Mouse (Mus musculus) layer of hippocampus, adult 8-10 months (tissue): Measurements from ENCODE around the gene Ube2d3. TPM values are rescaled to one million over a fixed set of nuclear protein-coding genes. Genes with fewer than 3 reads are reported as not detected.
"Not testable (repeated sequence)": the region's sequence is repeated elsewhere in the genome, so short reads cannot be mapped to it uniquely, and the experiment has no call there.

ENCODE experiments used
- DNase-seq, 2 experiments: peaks; one replicate each; pipeline ENCODE4 v3.0.0; 2022; ENCODE audit warnings: low spot score in 2 of 2
- total RNA-seq, 4 experiments: library from RNA; stranded (reverse); gene quantifications; 2 replicates each; pipeline ENCODE4 v1.2.4; 2022

Gene Ube2d3
- total RNA-seq, 4 experiments from 2014 or later = 227 to 254 (median 239) TPM

DNA sequence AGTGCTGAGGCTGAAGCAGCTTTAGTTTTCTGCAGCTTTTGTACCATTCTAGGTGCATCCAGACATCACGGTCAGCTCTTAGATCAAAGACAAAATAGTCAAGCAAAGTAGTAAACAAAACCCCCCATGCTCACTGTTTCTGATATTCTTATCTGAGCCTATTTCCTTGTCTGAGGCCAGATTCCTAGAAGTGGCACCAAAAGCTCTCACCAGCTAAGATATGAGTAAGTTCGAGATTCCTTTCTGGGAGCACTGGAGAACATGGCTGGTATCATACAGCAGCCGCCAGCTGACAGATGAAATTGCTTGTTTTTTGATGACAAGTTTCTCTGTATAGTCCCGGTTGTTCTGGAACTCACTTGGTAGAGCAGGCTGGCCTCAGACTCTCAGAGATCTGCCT lies 49.9 kb downstream of the Ube2d3 start:
- DNase-seq = no peak

DNA sequence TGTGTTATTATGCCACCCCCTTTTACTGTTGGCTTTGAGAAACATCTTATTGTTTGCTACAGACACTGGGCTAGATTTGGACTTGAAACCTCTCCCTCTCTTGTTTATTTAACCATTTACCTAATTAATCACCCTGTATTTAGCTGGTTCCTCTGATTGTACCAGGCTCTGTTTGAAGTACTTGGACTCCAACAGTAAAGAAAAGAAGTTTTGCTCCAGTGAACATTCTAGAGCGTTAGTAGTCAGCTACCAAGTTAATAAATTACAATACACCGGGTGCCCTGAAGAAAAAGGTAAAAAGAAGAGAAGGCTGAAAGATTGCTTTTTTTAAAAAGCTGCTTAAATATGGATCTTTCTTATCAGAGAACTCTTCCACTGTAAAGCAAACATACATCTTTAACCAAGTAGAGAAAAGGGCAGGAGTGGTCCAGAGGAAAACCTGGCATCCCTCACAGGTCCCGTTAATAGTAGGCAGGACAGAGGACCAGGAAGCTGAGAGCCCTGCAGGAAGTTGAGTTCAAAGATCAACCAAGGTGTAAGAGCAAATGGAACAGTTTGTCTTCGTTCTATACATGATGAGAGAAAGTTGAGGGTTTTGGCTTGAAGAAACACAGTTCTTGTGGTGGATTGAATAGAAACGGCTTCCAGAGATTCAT lies 52.0 kb downstream of the Ube2d3 start:
- no peak for DNase-seq

DNA sequence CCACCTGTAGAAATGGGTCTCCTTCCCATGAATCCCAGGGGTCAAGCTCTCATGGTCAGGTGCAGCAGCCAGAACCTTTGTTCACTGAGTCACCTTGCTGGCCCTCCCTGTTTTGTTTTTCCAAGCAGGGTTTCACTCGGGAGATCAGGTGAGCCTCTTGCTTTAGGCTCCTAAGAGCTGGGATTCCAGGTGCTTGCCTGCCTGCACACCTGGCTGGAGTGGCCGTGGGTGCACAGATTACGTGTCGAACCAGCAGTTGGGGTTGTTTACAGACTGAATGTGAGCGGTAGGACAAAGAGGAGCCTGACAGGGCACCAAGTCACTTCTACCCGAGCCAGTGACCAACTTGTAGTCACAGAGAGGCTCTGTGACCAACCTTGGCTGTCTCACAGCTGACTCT lies 53.2 kb downstream of the Ube2d3 start:
- no peak for DNase-seq

DNA sequence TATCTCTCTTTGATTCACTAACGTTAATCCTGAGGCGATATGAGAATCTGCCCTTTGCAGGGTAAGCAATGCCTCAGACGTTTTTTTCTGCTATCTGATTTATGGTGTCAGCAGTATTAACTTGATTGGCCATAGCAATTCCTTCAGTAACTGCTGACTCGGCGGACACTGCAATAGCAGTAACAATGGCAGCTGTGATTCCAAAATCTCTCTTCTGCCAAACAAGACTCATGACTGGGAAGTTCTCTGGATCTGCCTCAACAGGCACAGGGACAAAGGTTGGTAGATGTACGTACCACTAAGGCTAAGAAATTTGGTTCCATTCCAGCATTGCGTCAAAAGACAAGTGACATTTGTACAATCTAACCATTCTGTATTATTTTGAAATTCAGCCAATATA lies 55.4 kb downstream of the Ube2d3 start:
- not testable (repeated sequence) for DNase-seq

DNA sequence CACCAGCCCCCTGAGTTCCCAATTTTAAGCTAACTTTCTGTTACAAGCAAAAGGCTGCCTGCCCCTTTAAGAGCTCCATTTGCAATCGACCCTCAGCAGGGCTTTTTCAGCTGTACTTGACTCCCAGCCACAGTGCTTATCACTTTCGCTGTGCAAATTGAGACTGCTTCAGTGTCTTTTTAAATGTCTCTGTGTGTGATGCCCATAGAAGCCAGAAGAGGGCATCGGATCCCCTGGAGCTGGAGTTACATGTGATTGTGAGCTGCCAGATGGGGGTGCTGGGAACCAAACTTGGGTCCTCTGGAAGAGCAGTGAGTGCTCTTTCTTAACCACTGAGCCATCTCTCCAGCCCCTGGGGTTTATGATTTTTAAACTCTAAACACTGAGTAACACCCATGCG lies 60.0 kb downstream of the Ube2d3 start:
- not testable (repeated sequence) for DNase-seq

DNA sequence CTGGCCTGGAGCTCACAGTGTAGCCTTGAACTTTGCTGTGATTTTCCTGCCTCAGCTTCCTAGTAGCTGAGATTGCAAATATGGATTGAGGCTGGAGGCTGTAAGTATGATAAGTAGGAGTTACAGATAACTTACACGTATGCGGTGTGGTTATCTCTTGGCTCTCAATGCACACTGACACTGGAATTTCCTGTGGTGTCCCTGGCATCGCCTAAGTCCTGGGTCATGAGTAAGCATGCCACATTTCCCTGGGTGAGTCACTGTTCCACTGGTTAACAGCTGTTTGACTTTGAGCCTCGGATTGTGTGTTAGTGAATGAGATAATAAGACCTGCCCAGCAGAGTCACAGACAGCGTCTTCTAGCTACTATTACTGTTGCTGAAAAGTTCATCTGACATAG lies 60.9 kb downstream of the Ube2d3 start:
- DNase-seq = no peak

DNA sequence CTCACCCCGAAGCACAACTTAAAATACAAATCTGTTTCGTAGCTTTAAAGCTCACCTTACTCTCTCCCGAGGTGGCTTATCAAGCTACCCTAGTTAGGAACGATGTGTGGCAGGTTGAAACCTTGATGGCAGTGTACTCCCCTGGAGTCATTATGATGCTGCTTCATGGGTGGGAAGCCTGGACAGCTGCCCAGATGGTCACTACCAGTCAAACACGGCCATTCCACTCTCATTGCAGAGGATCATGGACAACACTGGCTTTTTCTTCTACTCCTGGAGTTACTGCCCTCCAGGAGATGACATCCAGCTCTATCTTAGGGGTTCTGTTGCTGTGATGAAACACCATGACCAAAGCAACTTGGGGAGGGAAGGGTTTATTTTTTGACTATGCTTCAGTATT lies 65.2 kb downstream of the Ube2d3 start:
- DNase-seq = no peak

DNA sequence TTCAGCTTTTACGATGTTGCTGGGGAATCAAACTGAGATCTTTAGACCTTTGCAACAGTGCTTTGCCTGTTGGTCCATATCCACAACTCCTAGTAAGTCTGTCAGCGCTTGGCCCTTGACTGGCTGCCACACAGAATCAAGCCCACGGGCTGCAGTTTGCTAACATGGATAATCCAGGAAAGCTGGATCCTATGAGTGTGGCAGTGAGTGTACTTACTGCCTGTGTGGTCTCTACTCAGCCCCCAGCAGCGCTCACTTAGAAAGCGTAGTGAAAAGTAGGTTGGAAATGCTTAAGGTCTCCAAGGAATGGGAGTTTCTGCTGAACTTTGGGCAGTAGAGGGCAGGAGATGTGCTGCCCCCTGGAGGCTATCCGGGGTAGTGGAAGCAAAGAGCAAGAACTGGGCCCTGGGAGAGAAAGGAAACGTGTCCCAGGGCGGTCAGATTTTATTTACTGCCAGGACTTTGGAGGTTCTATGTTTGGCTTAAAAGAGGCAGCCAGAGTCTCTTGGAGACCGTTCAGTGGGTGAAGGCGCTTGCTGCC lies 67.5 kb downstream of the Ube2d3 start:
- peak; percentile 18 to 38 for DNase-seq

DNA sequence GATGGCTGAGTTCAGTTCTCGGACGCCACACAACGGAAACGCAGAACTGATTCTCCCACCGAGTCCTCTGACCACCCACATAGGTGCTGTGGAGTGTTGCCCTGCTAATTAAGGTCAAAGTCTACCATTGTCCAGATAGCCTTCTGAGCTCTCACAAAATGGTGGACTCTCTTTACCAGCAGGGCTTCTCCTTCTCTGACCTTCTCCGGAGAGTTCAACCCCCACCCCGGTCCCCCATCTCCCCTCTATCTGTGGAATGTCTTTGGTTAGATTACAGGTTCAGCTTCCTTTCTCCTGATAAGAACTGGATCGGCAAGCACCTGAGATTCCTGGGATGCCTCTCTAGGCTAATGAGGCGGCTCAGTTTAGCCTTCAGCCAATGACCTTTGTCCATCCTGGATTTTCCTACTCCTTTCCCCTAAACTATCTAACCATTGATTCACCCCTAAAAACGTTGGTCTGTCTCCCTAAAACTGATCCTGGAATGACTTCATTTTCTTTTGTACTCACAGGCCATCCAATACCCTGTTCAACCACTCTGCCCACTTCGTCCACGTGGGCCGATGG lies 68.0 kb downstream of the Ube2d3 start:
- DNase-seq = no peak

DNA sequence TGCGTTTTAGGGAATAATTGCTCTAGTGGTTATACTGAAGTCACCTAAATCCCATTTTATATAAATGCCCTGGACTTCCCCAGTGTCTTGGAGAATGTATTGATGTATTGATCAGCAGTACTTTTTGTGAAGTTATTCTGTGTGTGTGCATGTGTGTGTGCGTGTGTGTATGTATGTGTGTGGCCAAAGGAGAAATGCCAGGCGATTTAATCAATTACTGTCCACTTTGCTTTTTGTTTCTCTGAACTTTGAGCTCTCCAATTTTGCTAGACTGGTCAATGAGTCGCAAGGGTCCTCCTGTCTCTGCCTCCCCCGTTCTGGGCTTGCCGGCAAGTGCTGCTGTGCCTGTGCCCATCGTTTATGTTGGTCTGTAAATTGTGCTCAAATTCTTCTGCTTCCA lies 69.6 kb downstream of the Ube2d3 start:
- no peak for DNase-seq

DNA sequence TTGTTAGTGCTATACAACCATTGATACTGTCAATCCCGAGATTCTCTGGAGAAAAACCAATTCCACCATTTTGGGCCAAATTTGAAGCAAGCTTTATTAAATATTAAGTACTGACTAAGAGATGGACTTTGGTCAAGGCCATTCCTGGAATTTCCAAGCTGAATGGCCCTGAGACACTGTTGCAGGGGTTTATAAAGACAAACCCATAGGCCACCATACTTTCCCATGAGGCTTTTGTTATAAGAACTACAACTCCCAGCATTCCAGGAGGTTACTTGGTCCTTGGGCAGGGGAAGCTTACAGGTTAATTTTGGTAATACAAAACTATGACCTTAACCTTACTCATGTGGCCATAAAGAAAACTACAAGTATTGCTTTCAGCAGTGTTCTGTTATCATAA lies 70.2 kb downstream of the Ube2d3 start:
- DNase-seq = no peak

DNA sequence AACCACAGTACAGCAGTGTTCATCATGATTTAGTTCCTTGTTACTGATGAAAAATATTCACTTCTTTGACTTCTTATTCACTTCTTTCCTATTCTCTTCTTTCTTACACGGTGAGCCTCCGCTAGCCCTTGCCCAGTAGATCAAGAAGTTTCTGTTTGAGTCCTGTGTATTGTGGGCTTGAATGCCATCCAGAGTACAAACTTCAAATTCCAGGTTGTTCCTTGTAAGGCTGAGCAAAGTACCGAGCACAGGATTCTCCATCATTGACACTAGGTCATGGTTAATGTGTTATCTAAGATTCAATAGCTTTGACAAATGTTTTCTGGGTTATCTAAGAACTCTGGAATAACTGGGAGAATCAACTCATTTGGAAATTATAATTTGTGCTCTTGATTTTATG lies 72.4 kb downstream of the Ube2d3 start:
- no peak for DNase-seq

DNA sequence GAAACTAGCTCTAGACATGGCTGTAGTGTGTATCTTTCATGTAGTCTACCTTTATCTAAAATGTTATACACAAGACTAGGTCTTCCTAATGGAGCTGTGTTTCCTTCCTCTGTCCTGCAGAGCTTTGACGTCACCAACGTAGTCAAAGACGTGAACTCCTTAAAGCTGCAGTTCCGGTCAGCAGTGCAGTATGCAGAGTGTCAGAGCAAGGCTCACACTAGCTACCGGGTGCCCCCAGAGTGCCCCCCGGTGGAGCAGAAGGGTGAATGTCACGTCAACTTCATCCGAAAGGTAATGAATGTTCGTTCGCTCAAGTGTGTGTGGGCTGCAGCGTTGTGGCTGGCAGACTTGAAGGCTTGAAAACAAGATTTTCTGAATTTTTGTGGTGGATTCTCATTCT lies 73.7 kb downstream of the Ube2d3 start:
- no peak for DNase-seq

DNA sequence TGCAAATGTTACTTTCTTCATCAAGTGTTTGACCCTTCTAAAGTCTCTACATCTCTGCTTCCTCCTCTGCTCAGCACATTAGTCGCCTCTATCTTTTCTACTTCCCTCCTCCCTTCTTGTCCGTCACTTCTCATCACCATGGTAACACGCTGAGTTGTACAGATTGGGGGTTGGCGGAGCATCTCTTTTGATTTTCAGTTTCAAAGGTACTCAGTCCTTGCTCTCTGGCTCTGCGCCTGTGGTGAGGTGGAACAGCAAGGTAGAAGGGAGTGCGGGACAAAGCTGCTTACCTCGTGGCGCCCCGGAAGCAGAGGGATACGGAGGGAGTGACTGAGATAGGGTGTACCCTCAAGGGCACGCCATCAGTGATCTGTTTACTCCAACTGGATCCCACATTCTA lies 75.3 kb downstream of the Ube2d3 start:
- no peak for DNase-seq

DNA sequence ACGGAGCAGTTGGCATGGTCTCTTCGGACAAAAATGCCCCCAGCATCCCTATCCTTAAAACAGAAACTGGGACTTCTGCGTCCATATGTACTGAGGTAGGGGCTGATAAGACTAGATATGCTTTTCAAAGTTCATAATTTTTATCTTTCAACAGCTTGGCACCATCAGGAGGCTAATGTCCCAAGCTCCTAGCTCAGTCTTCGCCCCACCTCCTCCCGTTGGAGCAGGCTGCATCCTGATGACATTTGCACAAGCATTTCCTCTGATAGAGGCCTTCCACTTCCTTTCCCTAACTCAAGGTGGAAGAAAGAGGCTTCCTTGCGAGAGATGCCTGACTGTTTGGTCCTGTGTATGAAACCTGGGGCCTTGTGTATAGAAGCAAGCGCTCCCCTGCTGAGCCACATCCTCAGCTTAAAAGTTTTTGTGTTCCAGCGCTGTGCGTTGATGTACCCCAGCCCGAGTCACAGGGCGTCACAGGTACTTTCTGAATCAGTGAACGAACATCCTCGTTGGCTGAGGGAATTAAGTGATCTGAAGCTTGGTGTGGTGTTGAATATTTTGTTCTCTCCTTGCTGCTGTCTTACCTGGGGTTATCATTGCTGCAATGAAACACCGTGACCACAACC lies 76.0 kb downstream of the Ube2d3 start:
- DNase-seq = no peak

DNA sequence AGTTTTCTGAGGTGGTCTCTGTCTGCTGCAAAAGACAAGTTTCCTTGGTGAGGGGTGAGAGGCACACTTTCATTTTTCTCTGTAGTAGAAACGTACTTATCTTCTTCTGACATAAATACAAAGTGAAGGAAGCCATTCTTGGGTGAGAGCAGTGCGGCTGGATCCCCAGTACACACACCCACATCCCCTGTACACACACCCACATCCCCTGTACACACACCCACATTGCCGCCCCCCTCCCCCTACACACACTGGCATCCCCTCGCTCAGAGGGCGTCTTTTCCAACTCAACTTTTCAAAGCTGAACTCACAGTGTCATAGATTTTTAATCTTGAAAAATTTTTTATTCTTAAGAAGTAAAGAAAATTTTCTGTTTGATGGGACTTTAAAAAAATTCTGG lies 77.3 kb downstream of the Ube2d3 start:
- no peak for DNase-seq

DNA sequence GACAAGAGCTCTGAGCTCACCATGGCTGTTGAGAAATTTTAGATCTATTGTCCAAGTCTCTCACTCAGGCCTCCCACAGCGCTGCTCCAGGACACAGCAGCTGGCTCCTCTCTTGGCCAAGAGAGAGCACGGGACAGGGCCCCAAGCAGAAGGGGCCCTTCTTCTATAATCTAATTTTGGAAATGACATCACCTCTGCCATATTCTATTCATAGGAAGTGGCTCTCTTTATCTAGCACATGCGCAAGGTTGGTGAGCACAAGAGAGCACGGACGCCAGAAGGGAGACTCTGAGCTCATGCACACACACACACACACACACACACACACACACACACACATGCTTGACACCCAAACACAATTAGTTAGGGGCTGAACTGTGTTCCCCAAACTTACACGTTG lies 78.9 kb downstream of the Ube2d3 start:
- DNase-seq = peak in 1 of 2 experiments; percentile 13

Other genes with a start within 250 kb of the Ube2d3 start
- gene Cenpe, start 225.6 kb upstream of the Ube2d3 start, total RNA-seq = 1 to 10 TPM in 3 of 4 experiments, under 1 TPM in 1; 0.80 to 2.0 (median 1.2) TPM
- 1 to 10 TPM; 4.7 to 8.7 (median 6.1) TPM for gene Bdh2, start 156.9 kb upstream of the Ube2d3 start, total RNA-seq
- 1 to 10 TPM; 3.0 to 5.1 (median 3.6) TPM for gene Slc9b2, start 130.4 kb upstream of the Ube2d3 start, total RNA-seq
- gene Slc9b1, start 90.1 kb upstream of the Ube2d3 start, total RNA-seq = 1 to 10 TPM in 2 of 4 experiments, under 1 TPM in 2; 0.39 to 2.0 (median 1.0) TPM
- 10 to 100 TPM; 34.3 to 36.5 (median 35.5) TPM for gene Cisd2, start 14.2 kb upstream of the Ube2d3 start, total RNA-seq
- 10 to 100 TPM in 3 of 4 experiments, 1 to 10 TPM in 1; 9.6 to 16.1 (median 12.6) TPM for gene Manba, start 47.5 kb downstream of the Ube2d3 start, total RNA-seq